Mouse (Mus musculus) common myeloid progenitor, adult 5-6 weeks (primary cell): Measurements from ENCODE around the gene Tmbim1. TPM values are rescaled to one million over a fixed set of nuclear protein-coding genes. Genes with fewer than 3 reads are reported as not detected.
A peak's percentile ranks its signal among the peaks of the same experiment; 100 is the strongest.
"Not testable (repeated sequence)": the region's sequence is repeated elsewhere in the genome, so short reads cannot be mapped to it uniquely, and the experiment has no call there.

Experiments
- ATAC-seq: replicated peaks from 2 replicates; pipeline ENCODE4 v1.8.0; 2016; ENCODE audit warnings: low read depth, mild to moderate bottlenecking, moderate TSS enrichment, inconsistent platforms; ENCODE audit not compliant: poor library complexity, severe bottlenecking
- total RNA-seq: library from RNA; stranded (forward); fragments of 200-1000, 187-1606 nt; gene quantifications from 2 replicates; pipeline ENCODE4 v1.2.3, GENCODE M21; 2017

Tmbim1 gene
- total RNA-seq, 1 experiment from 2014 or later, result 19.7 TPM

DNA sequence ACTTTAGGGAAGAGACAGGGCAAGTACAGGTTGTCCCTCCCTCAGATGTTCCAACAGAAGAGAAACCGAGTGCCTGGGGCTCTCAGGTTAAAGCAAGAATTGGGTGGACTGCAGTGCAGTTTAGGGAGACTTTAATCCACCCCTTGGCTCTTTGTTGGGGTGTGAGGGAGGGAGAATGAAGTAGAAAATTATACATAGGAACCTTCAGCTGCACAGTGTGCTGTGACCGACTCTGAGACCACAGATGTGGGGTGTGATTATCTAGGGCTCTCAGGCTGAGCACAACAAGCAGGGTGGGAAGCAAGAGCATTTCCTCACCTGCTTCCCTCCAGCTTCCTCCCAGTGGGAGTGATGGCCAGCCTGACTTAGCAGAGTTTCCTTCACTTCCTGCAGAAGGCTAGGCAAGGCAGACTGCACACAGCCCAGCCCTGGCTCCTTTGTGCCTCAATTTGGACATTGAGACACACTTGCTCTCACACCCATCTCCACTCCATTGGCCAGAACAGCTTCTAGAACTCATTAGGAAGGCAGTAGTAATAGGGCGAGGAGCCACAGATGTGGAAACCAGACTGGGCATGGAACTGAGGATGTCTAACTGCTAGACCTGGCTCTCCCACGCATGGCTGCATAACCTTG lies 25.7 kb upstream of the Tmbim1 start:
- 0 out of 2 replicates have a peak, but pooled peaks have one; percentile 3 for ATAC-seq

DNA sequence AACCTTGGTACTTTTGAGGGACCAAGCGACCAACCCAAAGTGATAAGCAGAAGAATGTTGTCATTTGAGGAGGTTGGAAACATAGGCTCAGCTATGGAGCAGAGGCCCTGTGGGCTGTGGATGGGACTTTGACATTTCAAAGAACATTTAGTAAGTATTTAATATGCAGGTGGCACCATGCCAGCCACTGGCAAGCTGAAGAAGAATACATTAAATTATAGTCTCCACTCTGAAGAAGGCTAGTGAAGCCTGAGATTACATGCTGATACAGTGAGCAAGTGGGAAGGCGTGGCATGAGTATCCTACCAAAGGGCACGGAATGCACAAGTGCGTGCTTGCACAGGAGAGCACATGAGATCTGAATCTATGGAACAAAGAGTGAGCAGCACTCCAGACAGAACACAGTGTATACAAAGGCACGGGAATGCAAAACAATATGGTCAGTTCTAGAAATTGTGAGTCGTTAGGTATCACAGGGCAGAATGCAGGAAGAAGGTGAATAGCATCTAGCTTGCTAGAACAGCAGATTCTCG lies 24.5 kb upstream of the Tmbim1 start:
- no peak for ATAC-seq

DNA sequence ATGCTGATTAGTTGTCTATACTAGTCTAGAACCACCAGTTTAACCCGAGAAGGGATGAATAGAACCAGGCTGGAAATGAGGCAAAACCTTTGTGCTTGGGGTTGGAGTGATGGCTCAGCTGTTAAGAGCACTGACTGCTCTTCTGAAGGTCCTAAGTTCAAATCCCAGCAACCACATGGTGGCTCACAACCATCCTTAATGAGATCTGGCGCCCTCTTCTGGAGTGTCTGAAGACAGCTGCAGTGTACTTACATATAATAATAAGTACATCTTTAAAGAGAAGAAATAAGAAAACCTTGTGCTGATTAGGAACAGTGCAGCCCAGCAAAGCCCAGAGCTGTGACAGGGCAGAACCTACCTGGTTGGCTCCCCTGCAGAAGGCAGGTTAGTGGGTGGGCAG lies 21.5 kb upstream of the Tmbim1 start:
- not testable (repeated sequence) for ATAC-seq

DNA sequence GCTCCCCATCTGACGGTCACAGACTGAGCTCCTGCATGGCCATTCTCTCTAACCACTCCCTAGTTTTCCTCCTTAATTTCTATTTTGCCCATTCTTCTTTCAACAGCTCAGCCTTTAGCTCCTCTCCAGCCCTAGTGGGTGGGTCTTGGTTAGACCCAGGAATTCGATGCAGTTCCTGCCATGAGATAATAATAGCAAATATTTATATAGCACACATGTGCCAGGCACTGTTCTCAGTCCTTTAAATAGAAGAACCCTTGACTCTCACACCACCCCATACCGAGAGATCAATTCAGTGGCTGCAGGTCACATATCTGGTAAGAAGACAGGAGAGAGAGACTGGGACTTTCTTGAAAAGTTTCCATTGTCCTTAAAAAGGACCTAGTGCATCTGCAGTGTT lies 16.0 kb upstream of the Tmbim1 start:
- ATAC-seq, result no peak

DNA sequence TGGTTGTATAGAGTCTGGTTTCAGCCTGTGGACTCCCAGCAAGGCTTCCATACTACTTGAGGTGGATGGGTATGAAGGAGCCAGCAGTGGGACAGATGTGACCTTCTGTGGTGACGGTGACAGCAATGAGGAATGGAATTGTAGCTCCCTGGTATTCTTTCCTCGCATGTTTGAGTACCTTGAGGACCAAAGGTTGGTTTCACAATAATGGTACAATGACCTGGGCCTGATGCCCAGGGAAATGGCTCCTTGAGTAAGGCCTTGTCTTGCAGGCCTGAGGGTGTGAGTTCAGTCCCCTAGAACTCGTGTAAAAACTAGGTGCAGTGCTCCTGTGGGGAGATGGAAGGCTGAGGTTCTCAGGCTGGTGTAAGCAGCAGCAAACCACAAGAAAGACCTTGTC lies 13.3 kb upstream of the Tmbim1 start:
- ATAC-seq, result no peak

DNA sequence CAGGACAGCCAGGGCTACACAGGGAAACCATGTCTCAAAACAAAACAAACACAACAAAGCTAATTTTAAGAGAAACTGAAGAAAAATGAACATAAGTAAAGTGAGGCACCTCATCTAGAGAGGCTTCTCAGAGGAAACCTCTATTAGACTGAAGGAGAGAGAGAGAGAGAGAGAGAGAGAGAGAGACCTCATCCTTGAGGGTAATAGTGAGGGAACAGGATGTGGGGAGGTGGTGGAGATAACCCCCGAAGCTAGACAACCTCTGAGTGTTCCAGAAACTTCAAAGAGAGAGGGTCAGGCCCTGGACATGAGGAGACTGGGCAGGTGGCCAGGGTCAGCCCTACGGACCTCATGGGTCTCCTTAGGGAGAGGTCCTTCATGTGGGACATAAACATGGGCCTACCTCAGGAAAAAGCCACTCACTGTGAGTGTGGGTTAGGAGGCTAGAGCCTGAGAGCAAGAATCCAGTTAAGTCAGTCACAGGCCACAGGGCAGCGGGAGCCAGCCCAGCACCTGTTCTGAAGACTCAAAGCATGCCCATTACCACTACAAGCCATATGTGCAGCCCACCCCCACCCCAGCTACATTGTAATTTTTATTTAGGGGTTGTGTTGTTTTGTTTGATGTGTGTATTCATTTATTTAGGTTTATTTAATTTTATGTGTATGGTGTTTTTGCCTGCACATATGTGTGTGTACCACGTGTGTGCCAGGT lies 10.8 kb upstream of the Tmbim1 start:
- 0 out of 2 replicates have a peak, but pooled peaks have one; percentile 27 for ATAC-seq

DNA sequence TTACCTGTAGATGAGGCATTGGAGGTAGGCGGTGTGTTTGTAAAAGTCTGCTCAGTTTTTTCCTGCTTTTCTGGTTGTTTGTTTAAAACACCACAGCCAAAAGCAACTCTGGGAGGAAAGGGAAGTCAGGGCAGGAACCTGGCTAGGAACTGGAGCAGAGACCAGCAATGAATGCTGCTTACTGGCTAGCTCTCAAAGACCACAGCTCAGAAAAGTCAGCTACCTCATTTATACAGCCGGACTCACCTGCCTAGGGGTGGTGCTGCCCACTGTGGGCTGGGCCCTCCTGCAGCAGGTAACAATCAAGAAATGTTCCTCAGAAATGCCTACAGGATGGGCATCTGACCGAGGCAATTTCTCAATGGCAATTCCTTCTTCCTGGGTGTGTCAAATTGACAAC lies 9.4 kb upstream of the Tmbim1 start:
- ATAC-seq, result no peak

DNA sequence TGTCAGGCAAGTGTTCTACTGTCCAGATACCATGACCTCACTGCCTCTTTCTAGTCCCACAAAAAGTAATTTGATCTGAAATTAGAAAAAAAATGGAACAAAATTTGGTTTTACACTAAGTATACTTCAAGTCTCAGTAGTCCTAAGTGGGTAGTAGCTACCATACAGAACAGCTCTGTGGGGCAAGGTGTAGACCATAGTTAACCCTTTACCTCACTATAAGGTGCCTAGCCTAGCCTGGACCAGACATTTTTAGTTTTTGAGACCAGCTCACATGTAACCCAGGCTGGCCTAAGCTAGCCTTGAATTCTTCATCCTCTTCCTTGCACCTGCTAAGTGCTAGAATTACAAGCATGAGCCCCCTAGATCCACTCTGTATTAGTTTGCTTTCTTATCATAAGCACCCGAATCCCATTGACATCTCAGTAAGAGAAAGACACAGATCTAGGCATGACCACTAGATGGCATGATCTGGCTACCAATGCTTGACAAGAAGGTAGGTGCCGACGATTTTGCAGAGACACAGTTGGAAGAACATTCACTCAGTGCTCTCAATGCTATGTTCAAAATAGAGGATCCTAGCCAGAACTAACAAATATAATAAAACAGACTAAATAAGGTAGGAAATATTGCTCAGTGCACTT lies 7.7 kb upstream of the Tmbim1 start:
- ATAC-seq, result peak; percentile 86

DNA sequence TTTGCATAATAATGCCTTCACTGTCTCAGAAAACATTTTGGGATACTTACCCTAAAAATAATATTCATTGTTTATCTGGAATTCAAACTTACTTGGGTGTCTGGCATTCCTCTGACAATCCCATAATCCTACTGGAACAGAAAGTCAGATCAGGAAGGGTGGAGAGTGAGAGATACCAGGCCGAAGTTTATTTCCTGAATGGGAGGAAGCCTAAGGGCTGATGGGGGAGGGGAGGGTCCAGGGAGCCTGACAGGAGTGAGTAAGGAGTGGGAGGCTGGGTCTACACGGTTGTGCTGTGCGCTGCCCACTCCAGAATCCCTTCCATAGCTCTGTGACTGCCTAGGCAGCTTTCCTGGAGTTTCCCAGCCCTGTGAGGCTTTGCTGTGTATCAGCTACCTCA lies 4.3 kb upstream of the Tmbim1 start:
- ATAC-seq, result no peak

DNA sequence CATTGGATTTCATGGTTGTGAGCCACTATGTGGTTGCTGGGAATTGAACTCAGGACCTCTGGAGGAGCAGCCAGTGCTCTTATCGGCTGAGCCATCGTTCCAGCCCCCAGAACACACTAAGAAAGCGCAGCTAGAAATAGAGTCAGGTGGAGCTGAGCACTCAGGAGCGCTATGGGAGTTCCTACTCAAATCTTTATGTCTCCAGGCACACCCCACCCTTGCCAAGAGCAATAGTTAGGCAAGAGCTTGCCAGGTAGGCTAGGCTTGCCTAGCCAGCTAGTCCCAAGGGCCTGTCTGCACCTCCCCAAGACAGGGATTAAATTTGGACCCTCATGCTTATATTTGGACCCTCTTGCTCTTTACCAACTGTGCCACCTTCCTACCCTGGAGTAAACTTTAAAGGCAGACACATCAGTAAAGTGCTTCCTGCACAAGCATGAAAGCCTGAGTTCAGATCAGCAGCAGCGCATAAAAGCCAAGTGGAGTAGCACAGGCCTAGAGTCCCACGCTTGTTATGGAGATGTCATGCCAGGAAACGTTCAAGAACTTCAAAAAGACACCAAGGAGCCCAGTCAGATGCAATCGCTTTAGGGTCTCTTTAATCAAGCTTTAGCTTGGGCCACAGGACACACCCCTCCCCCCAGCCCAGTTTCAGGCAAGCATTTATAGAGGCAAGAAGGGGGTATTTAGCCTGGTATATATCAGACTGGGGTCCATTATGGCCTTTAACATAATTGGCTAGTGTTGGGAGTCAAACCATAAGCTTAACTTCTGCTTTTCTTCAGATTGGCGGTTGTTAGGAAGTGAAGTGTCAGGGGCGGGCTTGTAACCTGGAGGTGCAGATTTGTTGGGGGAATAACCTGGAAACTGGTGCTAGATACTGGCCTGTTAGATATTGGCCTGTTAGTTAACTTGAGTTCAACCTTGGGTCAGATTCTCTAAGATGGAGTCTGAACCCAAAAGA lies 2.9 kb upstream of the Tmbim1 start:
- ATAC-seq, result no peak

DNA sequence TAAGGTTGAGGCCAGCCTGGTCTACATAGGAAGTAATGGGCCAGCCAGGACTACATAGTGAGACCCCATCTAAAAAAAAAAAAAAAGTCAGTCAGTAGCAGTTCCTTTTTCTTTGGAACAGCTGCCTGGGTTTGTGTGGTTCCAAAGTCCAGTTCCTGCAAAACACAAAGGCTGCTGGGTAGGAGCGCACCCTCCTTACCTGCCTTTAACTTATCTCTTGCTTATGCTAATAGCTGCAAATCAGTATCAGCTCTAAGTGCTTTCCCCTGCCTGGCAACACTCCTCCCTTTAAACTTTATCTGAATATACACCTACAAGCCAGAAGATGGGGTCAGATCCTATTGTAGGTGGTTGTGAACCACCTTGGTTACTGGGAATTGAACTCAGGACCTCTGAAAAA lies 1.7 kb upstream of the Tmbim1 start:
- ATAC-seq, result no peak

DNA sequence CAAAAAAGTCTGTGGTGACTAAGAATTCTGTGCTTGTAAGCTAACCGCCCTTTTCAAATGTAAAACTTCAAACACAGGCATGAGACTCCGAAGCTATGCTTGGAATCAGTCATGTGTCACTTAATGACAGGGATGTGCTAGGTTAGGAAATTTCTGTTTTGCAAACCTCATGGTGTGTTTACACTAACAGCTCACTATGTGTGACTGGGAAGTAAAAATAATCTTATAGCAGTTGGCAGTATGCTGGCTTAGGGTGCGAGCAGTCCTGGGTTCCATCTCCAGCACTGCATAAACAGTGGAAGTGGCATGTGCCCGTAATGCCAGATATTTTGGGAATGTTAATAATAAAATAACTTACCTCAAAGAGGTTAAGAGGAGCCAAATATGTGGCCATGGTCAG lies 476 bp downstream of the Tmbim1 start:
- no peak for ATAC-seq

DNA sequence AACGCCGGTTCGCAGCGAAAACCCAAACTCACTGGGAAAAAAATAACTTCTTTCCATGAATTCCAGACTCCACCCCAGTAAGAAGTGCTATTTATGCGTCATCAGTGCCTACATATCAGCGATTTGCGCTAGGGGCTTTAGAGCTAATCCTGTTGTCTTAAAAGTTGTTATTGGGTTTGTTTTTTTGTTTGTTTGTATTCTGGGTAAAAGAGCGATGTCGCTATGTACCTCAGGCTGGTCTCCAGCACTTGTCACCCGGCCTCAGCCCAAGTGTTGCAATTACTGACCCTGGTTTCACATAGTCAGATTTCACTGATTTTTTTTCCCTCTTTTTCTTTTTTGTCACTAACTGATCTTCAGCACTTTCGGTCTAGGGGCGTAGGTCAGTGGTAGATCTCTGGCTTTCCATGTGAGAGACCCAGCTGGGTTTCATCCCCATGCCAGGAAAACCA lies 1.1 kb downstream of the Tmbim1 start:
- peak; percentile 3; the same call in 1 of the 2 replicates for ATAC-seq

DNA sequence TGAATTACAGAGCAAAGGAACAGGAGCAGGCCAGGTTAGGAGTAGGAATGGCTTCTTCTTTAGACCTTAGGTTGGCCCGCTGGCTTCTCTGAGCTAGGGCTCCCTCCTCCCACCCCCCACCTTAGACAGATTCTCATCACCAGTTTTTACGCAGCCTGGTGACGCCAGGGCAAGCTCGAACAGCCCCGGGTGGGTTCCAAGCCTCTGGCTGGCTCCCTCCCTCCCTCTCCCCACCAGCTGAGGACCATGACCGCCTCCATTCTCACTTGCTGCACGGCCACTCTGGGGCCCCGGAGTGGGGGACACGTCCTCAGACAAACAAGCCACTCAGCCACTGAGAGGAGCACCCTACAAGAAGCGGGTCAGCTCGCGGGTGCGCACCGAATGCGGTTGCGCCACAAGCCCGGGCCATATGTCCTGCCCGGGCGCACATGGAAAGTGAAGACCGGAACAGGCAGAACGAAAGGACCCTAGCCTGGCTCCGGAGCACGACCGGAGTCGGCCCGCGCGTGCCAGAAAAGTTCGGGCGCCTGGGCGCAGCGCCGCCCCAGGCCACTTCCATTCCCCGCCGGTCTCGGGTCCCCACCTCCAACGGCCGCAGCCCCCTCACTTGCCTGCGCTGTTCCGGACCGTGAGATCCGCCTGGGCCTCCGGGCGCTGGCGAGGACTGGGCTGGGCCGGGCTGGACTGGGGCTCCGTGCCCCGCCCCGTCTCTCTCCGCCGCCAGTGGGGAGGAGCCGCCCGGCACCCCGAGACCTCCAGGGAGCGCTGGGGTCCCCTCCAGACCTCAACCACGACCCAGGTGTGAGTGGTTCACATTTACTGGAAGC lies 1.7 kb downstream of the Tmbim1 start:
- ATAC-seq, result peak; percentile 72

DNA sequence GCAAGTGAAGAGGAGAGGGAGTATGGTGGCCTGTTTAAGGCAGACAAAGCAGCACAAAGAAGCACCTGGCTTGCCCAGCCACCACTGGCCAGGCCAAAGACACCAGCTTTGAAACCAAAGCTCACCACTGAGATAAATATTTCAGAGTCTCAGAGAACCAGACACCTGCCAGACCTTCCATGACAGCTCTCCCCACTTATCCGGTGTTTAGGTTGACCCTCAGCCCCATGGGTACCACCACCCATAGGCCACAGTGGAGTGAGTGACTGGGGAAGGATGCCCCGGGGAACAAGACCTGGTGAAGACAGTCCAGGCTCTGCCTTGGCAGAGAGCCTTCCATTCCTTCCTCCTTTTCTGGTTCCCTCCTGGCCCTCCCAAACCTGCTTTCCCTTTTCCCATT lies 2.6 kb downstream of the Tmbim1 start:
- ATAC-seq, result no peak

DNA sequence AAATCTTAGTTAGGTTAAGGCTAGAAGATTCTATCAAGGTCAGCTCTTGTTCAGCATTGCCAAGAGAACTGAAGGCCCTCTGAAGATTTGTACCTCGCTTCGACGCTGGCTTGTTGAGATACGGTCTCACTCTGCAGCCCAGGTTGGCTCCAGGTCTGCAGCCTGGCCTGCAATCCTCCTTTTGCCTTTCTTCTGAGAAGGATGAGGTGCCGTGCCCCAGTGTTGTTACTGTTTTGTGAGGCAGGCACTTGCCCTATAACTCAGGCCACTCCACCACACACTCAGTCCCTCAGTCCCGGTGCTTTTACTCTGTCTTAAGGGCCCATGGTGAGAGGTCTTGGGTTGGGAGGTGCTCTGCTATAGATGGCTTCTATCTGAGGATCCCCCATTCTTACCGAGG lies 3.2 kb downstream of the Tmbim1 start:
- no peak for ATAC-seq

DNA sequence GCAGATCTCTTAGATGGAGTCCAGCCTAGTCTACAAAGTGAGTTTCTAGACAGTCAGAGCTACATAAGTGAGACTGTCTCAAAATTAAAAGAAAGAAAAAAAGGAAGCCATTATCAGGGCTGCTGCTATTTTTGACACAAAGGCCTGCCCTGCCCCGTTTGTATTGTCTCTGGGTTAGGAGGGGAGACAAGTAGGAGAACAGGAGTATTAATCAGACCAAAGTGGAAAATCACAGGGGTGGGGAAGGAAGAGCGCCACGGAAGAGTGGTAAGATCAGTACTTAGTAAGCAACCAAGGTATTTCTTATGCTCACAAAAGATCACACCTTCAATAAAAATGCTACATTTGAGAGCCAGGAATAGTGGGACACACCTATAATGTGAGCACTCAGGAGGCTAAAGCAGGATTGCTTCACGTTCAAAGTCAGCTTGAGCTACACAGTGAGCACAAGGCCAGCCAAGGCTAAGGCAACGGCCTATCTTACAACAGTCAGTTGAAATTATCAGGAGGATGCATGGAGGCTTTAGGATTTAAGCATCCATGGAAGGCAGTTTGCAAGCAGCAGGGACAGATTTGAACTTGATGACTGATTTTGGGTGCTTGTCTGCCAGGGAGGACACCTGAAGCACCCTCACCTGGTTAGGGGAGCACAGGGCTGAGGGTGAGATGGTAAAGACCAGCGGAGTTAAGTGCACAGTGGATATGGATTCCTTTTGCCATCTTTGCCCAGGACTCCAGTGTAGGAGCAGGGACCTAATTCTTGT lies 4.9 kb downstream of the Tmbim1 start:
- ATAC-seq, result no peak

DNA sequence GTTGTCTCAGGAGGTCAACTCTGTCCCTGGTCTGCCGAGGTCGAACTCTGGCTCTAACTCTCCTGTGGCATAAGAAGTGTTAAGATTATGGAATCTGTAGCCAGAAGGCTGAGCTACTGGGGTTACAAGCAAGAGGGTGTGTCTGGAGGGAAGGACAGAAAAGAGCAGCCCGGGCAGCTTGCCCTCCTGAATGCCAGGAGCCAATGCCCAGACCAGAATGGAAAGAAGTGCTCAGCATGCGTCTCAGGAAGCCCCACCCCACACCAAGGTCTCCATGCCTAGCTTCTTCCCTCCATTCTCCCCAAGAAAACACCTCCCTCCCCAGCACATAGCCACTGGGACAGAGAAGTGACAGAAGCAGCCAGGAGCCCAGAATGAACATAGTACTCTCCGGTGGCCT lies 6.4 kb downstream of the Tmbim1 start:
- no peak for ATAC-seq
